Mouse (Mus musculus): Measurements from ENCODE around the gene Adamts16.

- TF ChIP-seq POLR2A (IDR thresholded peaks at IDR 0.05; ENCODE audit: insufficient read depth, low read length): no peak
- TF ChIP-seq CTCF (IDR thresholded peaks at IDR 0.05; ENCODE audit: low read depth, low read length): no peak
Observed at GRCm38 (mm10) chr13:70871049-70871448, 29.4 kb upstream of the Adamts16 start.
